Mouse (Mus musculus) liver, postnatal 0 days (tissue): ENCODE results near the gene Irf4. TPM values are rescaled to one million over a fixed set of nuclear protein-coding genes. Genes with fewer than 3 reads are reported as not detected.

Experiments used
- ATAC-seq: fragments of 200-750 bp; cut with Nextera tagmentation; 2 replicates; pipeline ENCODE4 v1.8.0; 2017; ENCODE audit warnings: mild to moderate bottlenecking, moderate library complexity
- DNase-seq: peaks from one replicate; pipeline ENCODE4 v3.0.0-alpha.2; 2016
- H3K27ac ChIP-seq: fragments of 300-500 bp; sonication (generic); 2 replicates; pipeline ENCODE4 v1.5.1; 2014; ENCODE audit warnings: antibody characterized with exemption, moderate library complexity, mild to moderate bottlenecking, low read depth
- H3K27me3 ChIP-seq: fragments of 300-500 bp; sonication (generic); 2 replicates; pipeline ENCODE4 v1.6.1; 2014; ENCODE audit warnings: low read length, control low read depth, mixed read lengths; ENCODE audit not compliant: insufficient read depth
- H3K36me3 ChIP-seq: fragments of 300-500 bp; sonication (generic); replicated peaks from 2 replicates; pipeline ENCODE4 v1.6.1; 2014; ENCODE audit warnings: mild to moderate bottlenecking, control low read depth, low read length, moderate library complexity, mixed read lengths; ENCODE audit not compliant: insufficient read depth
- H3K4me1 ChIP-seq: fragments of 300-500 bp; sonication (generic); 2 replicates; pipeline ENCODE4 v1.6.1; 2014; ENCODE audit warnings: antibody characterized with exemption, mild to moderate bottlenecking, control low read depth; ENCODE audit not compliant: insufficient read depth
- H3K4me2 ChIP-seq: fragments of 300-500 bp; sonication (generic); 2 replicates; pipeline ENCODE4 v1.6.1; 2014; ENCODE audit warnings: low read depth, mild to moderate bottlenecking, low read length, moderate library complexity, mixed read lengths
- H3K4me3 ChIP-seq: fragments of 300-500 bp; sonication (generic); 2 replicates; pipeline ENCODE4 v1.5.1; 2014; ENCODE audit warnings: low read depth, low read length
- H3K9ac ChIP-seq: fragments of 300-500 bp; sonication (generic); replicated peaks from 2 replicates; pipeline ENCODE4 v1.6.1; 2014; ENCODE audit warnings: mild to moderate bottlenecking, moderate library complexity
- H3K9me3 ChIP-seq: fragments of 300-500 bp; sonication (generic); 2 replicates; pipeline ENCODE4 v1.6.1; 2016; ENCODE audit warnings: mild to moderate bottlenecking, control low read depth, low read length, mixed read lengths
- CTCF ChIP-seq: sonication (generic); IDR thresholded peaks from 2 replicates; pipeline ENCODE4 v1.5.1; 2016; ENCODE audit warnings: antibody characterized with exemption, low read depth
- EP300 ChIP-seq: IDR thresholded peaks from 2 replicates; pipeline ENCODE4 v1.6.1; 2016; ENCODE audit warnings: antibody characterized with exemption, low read depth, mild to moderate bottlenecking
- WGBS: fragments of 180-500 bp; shearing (Covaris S2); extraction: QIAGEN DNeasy Blood & Tissue Kit; methylation state at CpG from one replicate; pipeline ENCODE4 v1.1.7; 2014; ENCODE audit not compliant: insufficient replicate concordance; 5-methylcytosine and 5-hydroxymethylcytosine counted together
- polyA plus RNA-seq: library from polyadenylated mRNA; unstranded; fragments of >200 nt; fragmentation: Nextera tagmentation; extraction: Ambion mirVana; gene quantifications from 2 replicates; pipeline ENCODE4 v1.2.1, GENCODE M21; 2015

The Irf4 gene
- polyA plus RNA-seq, 1 experiment from 2014 or later = 1.1 TPM

GRCm38 (mm10) chr13:30781905-30782304, 32.9 kb downstream of the Irf4 start:
- H3K4me2 ChIP-seq = no peak overlapping the region
- no peak for TF ChIP-seq EP300
- no peak for ATAC-seq
- no peaks in the 10 kb centered on the region for H3K9me3 ChIP-seq
- H3K9ac ChIP-seq = no peak overlapping the region
- no peak overlapping the region for H3K4me3 ChIP-seq
- 47% methylated on average over 2 of the region's 2 CpGs for WGBS
- H3K4me1 ChIP-seq = no peaks in the 10 kb centered on the region
- no peaks in the 10 kb centered on the region for H3K36me3 ChIP-seq
- H3K27ac ChIP-seq = no peak overlapping the region
- DNase-seq = no peak
- H3K27me3 ChIP-seq = no peaks in the 10 kb centered on the region

- H3K9ac ChIP-seq = no peak overlapping the region
- ATAC-seq = no peak
- no peaks in the 10 kb centered on the region for H3K27me3 ChIP-seq
- TF ChIP-seq EP300 (no peak), CTCF (no peak)
- H3K4me3 ChIP-seq = no peak overlapping the region
- no peak overlapping the region for H3K4me2 ChIP-seq
- no peak for DNase-seq
- no peak overlapping the region for H3K27ac ChIP-seq
- no peaks in the 10 kb centered on the region for H3K9me3 ChIP-seq
- no peaks in the 10 kb centered on the region for H3K36me3 ChIP-seq
- WGBS = 60% methylated on average over 8 of the region's 8 CpGs
- H3K4me1 ChIP-seq = no peaks in the 10 kb centered on the region
These were observed 33.4 kb downstream of the Irf4 start for GRCm38 (mm10) chr13:30782419-30782818.

- Histone ChIP-seq H3K27ac (no peak overlapping the region), H3K9ac (no peak overlapping the region), H3K4me3 (no peak overlapping the region), H3K36me3 (no peaks in the 10 kb centered on the region), H3K27me3 (no peaks in the 10 kb centered on the region), H3K9me3 (no peaks in the 10 kb centered on the region), H3K4me1 (no peaks in the 10 kb centered on the region), H3K4me2 (no peak overlapping the region)
- 49% methylated on average over 4 of the region's 4 CpGs for WGBS
- ATAC-seq (no peak), DNase-seq (no peak)
- no peak for TF ChIP-seq CTCF
- no peak for TF ChIP-seq EP300
These were observed 36.5 kb downstream of the Irf4 start for GRCm38 (mm10) chr13:30785423-30786040.

GRCm38 (mm10) chr13:30786235-30787035, 37.4 kb downstream of the Irf4 start:
- TF ChIP-seq EP300 (no peak), CTCF (no peak)
- H3K4me2 ChIP-seq = no peak overlapping the region
- ATAC-seq = no peak
- WGBS = 34% methylated on average over 5 of the region's 5 CpGs
- H3K4me1 ChIP-seq = no peaks in the 10 kb centered on the region
- H3K36me3 ChIP-seq = no peaks in the 10 kb centered on the region
- H3K4me3 ChIP-seq = no peak overlapping the region
- no peak overlapping the region for H3K9ac ChIP-seq
- H3K27me3 ChIP-seq = no peaks in the 10 kb centered on the region
- H3K27ac ChIP-seq = no peak overlapping the region
- no peaks in the 10 kb centered on the region for H3K9me3 ChIP-seq
- no peak for DNase-seq

- Histone ChIP-seq H3K4me1 (no peaks in the 10 kb centered on the region), H3K4me3 (no peak overlapping the region), H3K4me2 (no peak overlapping the region), H3K27ac (no peak overlapping the region), H3K27me3 (no peaks in the 10 kb centered on the region), H3K9ac (no peak overlapping the region), H3K36me3 (no peaks in the 10 kb centered on the region), H3K9me3 (no peaks in the 10 kb centered on the region)
- no peak for TF ChIP-seq EP300
- TF ChIP-seq CTCF = no peak
- 82% methylated on average over 2 of the region's 2 CpGs for WGBS
- ATAC-seq = no peak
- no peak for DNase-seq
These were observed 38.0 kb downstream of the Irf4 start for GRCm38 (mm10) chr13:30787036-30787320.

- H3K27ac ChIP-seq = no peak overlapping the region
- TF ChIP-seq CTCF = no peak
- TF ChIP-seq EP300 = no peak
- no peak overlapping the region for H3K9ac ChIP-seq
- no peaks in the 10 kb centered on the region for H3K27me3 ChIP-seq
- H3K4me2 ChIP-seq = no peak overlapping the region
- ATAC-seq (no peak), DNase-seq (no peak)
- H3K36me3 ChIP-seq = no peaks in the 10 kb centered on the region
- WGBS = 78% methylated on average over 2 of the region's 2 CpGs
- no peaks in the 10 kb centered on the region for H3K4me1 ChIP-seq
- H3K9me3 ChIP-seq = no peaks in the 10 kb centered on the region
- H3K4me3 ChIP-seq = no peak overlapping the region
These were observed 38.5 kb downstream of the Irf4 start for GRCm38 (mm10) chr13:30787556-30787955.
